Mouse (Mus musculus): ENCODE results near the gene Synrg. TPM values are rescaled to one million over a fixed set of nuclear protein-coding genes. Genes with fewer than 3 reads are reported as not detected.

Gene Synrg
- polyA plus RNA-seq, 1 experiment from 2014 or later, result 3.5 TPM

- no peak for DNase-seq
- H3K9ac ChIP-seq (replicated peaks), result no peak overlapping the region
- no peaks in the 10 kb centered on the region for H3K27me3 ChIP-seq (ENCODE audit: insufficient read depth, low read length)
- 85% methylated on average over 5 of the region's 5 CpGs for WGBS (ENCODE audit: insufficient replicate concordance)
- 0 out of 2 replicates have a peak, but pooled peaks cover 3% of the 10 kb centered on the region for H3K4me1 ChIP-seq (ENCODE audit: insufficient read depth)
- ATAC-seq, result no peak
- peaks cover 15% of the 10 kb centered on the region for H3K36me3 ChIP-seq (replicated peaks; ENCODE audit: insufficient read depth, low read length)
- no peak overlapping the region for H3K4me3 ChIP-seq (ENCODE audit: low read depth, low read length)
- no peaks in the 10 kb centered on the region for H3K9me3 ChIP-seq (ENCODE audit: low read length)
- TF ChIP-seq EP300 (IDR thresholded peaks at IDR 0.05; ENCODE audit: low read depth) (no peak), CTCF (IDR thresholded peaks at IDR 0.05; ENCODE audit: low read depth) (no peak)
- no peak overlapping the region for H3K4me2 ChIP-seq (ENCODE audit: low read depth, low read length)
- H3K27ac ChIP-seq (ENCODE audit: low read depth), result no peak overlapping the region
Observed at GRCm38 (mm10) chr11:84033671-84034070, 69.4 kb downstream of the Synrg start.

GRCm38 (mm10) chr11:84040621-84041020, 76.4 kb downstream of the Synrg start:
- H3K27me3 ChIP-seq (ENCODE audit: insufficient read depth, low read length), result no peaks in the 10 kb centered on the region
- ATAC-seq, result no peak
- H3K4me2 ChIP-seq (ENCODE audit: low read depth, low read length), result no peak overlapping the region
- H3K9ac ChIP-seq (replicated peaks), result no peak overlapping the region
- peaks cover 31% of the 10 kb centered on the region for H3K36me3 ChIP-seq (replicated peaks; ENCODE audit: insufficient read depth, low read length)
- no peak for DNase-seq
- H3K4me3 ChIP-seq (ENCODE audit: low read depth, low read length), result no peak overlapping the region
- H3K9me3 ChIP-seq (ENCODE audit: low read length), result no peaks in the 10 kb centered on the region
- WGBS (ENCODE audit: insufficient replicate concordance), result 85% methylated on average over 6 of the region's 6 CpGs
- TF ChIP-seq CTCF (IDR thresholded peaks at IDR 0.05; ENCODE audit: low read depth) (no peak), EP300 (IDR thresholded peaks at IDR 0.05; ENCODE audit: low read depth) (no peak)
- no peak overlapping the region for H3K27ac ChIP-seq (ENCODE audit: low read depth)
- no peaks in the 10 kb centered on the region for H3K4me1 ChIP-seq (ENCODE audit: insufficient read depth)

DNA sequence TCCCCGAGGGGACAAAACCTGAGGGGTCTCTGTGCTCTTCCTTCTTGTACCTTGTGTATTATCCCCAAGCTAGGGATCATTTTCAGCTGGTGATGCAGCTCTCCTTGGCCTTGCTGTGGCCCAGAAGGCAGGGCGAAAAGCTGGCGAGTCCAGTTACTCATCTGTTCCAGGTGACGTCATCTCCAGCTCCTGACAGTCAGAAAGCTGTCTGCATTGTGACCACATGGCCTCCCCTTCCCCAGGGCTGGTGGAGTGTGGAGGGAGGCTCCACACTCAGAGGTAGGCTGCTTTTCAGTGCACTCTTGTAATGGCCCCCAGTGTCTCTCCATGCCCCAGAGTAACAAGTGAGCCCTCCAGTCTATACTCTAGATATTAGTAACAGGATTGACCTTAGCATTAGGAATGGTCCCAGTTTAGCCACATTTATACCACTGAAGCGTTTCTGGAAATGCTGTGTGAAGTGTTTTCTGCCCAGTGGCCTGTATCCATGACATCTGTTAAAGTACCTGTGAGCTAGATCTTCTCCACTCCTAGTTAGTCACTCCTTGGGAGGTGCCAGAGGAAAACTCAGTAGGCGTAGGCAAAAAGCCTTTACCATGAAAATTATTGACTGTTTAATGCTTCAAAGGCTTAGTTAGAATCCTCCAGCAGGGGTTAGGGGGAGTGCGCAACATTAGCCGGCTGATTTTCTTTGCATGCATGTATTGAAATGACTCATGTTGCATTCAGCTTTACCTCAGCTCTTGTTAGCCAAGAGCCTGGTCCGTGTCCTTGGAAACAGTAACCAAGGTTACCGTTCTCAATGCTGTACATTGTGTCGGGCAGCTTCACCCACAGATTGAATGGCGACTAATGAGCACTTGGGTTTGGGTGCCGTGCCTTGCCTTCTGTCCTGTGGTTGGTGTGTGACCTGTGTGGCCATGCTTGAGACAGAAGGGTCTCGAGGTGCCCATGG, 78.9 kb downstream of the Synrg start:
- 80% methylated on average over 14 of the region's 14 CpGs for WGBS (ENCODE audit: insufficient replicate concordance)
- no peak for DNase-seq
- TF ChIP-seq CTCF (IDR thresholded peaks at IDR 0.05; ENCODE audit: low read depth) (no peak), EP300 (IDR thresholded peaks at IDR 0.05; ENCODE audit: low read depth) (no peak)

GRCm38 (mm10) chr11:84044988-84045387, 80.8 kb downstream of the Synrg start:
- 19% methylated on average over 1 of the region's 1 CpGs for WGBS (ENCODE audit: insufficient replicate concordance)
- Histone ChIP-seq H3K36me3 (replicated peaks; ENCODE audit: insufficient read depth, low read length) (peaks cover 19% of the 10 kb centered on the region), H3K9me3 (ENCODE audit: low read length) (no peaks in the 10 kb centered on the region), H3K27me3 (ENCODE audit: insufficient read depth, low read length) (no peaks in the 10 kb centered on the region), H3K9ac (replicated peaks) (no peak overlapping the region), H3K27ac (ENCODE audit: low read depth) (no peak overlapping the region), H3K4me3 (ENCODE audit: low read depth, low read length) (no peak overlapping the region), H3K4me1 (ENCODE audit: insufficient read depth) (no peaks in the 10 kb centered on the region), H3K4me2 (ENCODE audit: low read depth, low read length) (no peak overlapping the region)
- no peak for TF ChIP-seq CTCF (IDR thresholded peaks at IDR 0.05; ENCODE audit: low read depth)
- no peak for TF ChIP-seq EP300 (IDR thresholded peaks at IDR 0.05; ENCODE audit: low read depth)
- no peak for DNase-seq
- no peak for ATAC-seq

More for the DNA sequence above, 78.9 kb downstream of the Synrg start:
- Histone ChIP-seq H3K36me3 (replicated peaks; ENCODE audit: insufficient read depth, low read length) (peaks cover 31% of the 10 kb centered on the region), H3K4me2 (ENCODE audit: low read depth, low read length) (no peak overlapping the region), H3K27ac (ENCODE audit: low read depth) (no peak overlapping the region), H3K9me3 (ENCODE audit: low read length) (no peaks in the 10 kb centered on the region), H3K4me1 (ENCODE audit: insufficient read depth) (no peaks in the 10 kb centered on the region), H3K9ac (replicated peaks) (no peak overlapping the region), H3K4me3 (ENCODE audit: low read depth, low read length) (no peak overlapping the region), H3K27me3 (ENCODE audit: insufficient read depth, low read length) (no peaks in the 10 kb centered on the region)
- ATAC-seq, result no peak

- Histone ChIP-seq H3K4me3 (ENCODE audit: low read depth, low read length) (no peak overlapping the region), H3K27ac (ENCODE audit: low read depth) (no peak overlapping the region), H3K4me1 (ENCODE audit: insufficient read depth) (no peaks in the 10 kb centered on the region), H3K36me3 (replicated peaks; ENCODE audit: insufficient read depth, low read length) (0 out of 2 replicates have a peak, but pooled peaks cover 2% of the 10 kb centered on the region), H3K9ac (replicated peaks) (no peak overlapping the region), H3K9me3 (ENCODE audit: low read length) (no peaks in the 10 kb centered on the region), H3K4me2 (ENCODE audit: low read depth, low read length) (no peak overlapping the region), H3K27me3 (ENCODE audit: insufficient read depth, low read length) (no peaks in the 10 kb centered on the region)
- no peak for TF ChIP-seq EP300 (IDR thresholded peaks at IDR 0.05; ENCODE audit: low read depth)
- TF ChIP-seq CTCF (IDR thresholded peaks at IDR 0.05; ENCODE audit: low read depth), result no peak
- ATAC-seq (no peak), DNase-seq (no peak)
- WGBS (ENCODE audit: insufficient replicate concordance), result 57% methylated on average over 4 of the region's 4 CpGs
Observed at GRCm38 (mm10) chr11:84047270-84047669, 83.0 kb downstream of the Synrg start.

GRCm38 (mm10) chr11:84048411-84048810, 84.2 kb downstream of the Synrg start:
- DNase-seq (no peak), ATAC-seq (no peak)
- Histone ChIP-seq H3K27me3 (ENCODE audit: insufficient read depth, low read length) (no peaks in the 10 kb centered on the region), H3K36me3 (replicated peaks; ENCODE audit: insufficient read depth, low read length) (no peaks in the 10 kb centered on the region), H3K9me3 (ENCODE audit: low read length) (no peaks in the 10 kb centered on the region), H3K4me1 (ENCODE audit: insufficient read depth) (no peaks in the 10 kb centered on the region), H3K4me3 (ENCODE audit: low read depth, low read length) (no peak overlapping the region), H3K27ac (ENCODE audit: low read depth) (no peak overlapping the region), H3K4me2 (ENCODE audit: low read depth, low read length) (no peak overlapping the region), H3K9ac (replicated peaks) (no peak overlapping the region)
- 64% methylated on average over 10 of the region's 10 CpGs for WGBS (ENCODE audit: insufficient replicate concordance)
- no peak for TF ChIP-seq CTCF (IDR thresholded peaks at IDR 0.05; ENCODE audit: low read depth)

All from liver, postnatal 0 days (tissue).